Mouse (Mus musculus): ENCODE results near the gene Vmn2r56. TPM values are rescaled to one million over a fixed set of nuclear protein-coding genes. Genes with fewer than 3 reads are reported as not detected.

The Vmn2r56 gene
- 0.01 TPM in 1 of 2 replicates, not detected in the other for polyA plus RNA-seq (2012)

GRCm38 (mm10) chr7:12734904-12735303 lies at the start of gene Vmn2r56:
TSS of gene Vmn2r56 (minus strand) at chr7:12735004.

GRCm38 (mm10) chr7:12684903-12685302 lies 49.9 kb downstream of the Vmn2r56 start, which contains the start of gene Vmn2r55:
TSS of gene Vmn2r55 (minus strand) at chr7:12685003.

GRCm38 (mm10) chr7:12640219-12640618 lies 94.6 kb downstream of the Vmn2r56 start, which contains the start of gene Vmn2r54:
TSS of gene Vmn2r54 (minus strand) at chr7:12640319.

Other genes starting within 250 kb of the Vmn2r56 start
- gene 2900092C05Rik, start 222.5 kb downstream of the Vmn2r56 start, polyA plus RNA-seq (2012) = not detected in 2 replicates
- gene Vmn2r53, start 126.2 kb downstream of the Vmn2r56 start, polyA plus RNA-seq (2012) = under 0.01 and 0.01 TPM in 2 replicates
- not detected in 2 replicates for gene Vmn2r54, start 94.7 kb downstream of the Vmn2r56 start, polyA plus RNA-seq (2012)
- 0.03 TPM in 1 of 2 replicates, not detected in the other for gene Vmn2r55, start 50.0 kb downstream of the Vmn2r56 start, polyA plus RNA-seq (2012)
- 2.8 and 5.4 TPM in 2 replicates for gene Zscan18, start 68.6 kb upstream of the Vmn2r56 start, polyA plus RNA-seq (2012)
- 0.15 and 0.24 TPM in 2 replicates for gene Zfp329, start 83.9 kb upstream of the Vmn2r56 start, polyA plus RNA-seq (2012)
- gene Zfp110, start 99.8 kb upstream of the Vmn2r56 start, polyA plus RNA-seq (2012) = 1.4 and 2.0 TPM in 2 replicates
- gene Zfp128, start 146.2 kb upstream of the Vmn2r56 start, polyA plus RNA-seq (2012) = 0.24 and 0.38 TPM in 2 replicates
- gene Zscan22, start 162.8 kb upstream of the Vmn2r56 start, polyA plus RNA-seq (2012) = 2.4 and 3.0 TPM in 2 replicates
- 3,057 and 3,219 TPM in 2 replicates for gene Rps5, start 187.3 kb upstream of the Vmn2r56 start, polyA plus RNA-seq (2012)
- gene Rnf225, start 192.4 kb upstream of the Vmn2r56 start, polyA plus RNA-seq (2012) = 2.0 and 2.5 TPM in 2 replicates
- 3.0 and 3.8 TPM in 2 replicates for gene Zfp324, start 230.8 kb upstream of the Vmn2r56 start, polyA plus RNA-seq (2012)
- 4.6 and 4.9 TPM in 2 replicates for gene Zfp446, start 242.8 kb upstream of the Vmn2r56 start, polyA plus RNA-seq (2012)

Measured in megakaryocyte-erythroid progenitor cell, adult 5 weeks (primary cell).